Mouse (Mus musculus) cerebral cortex, adult 2 months (tissue): ENCODE results near the gene Msn.

Experiments
- WGBS: fragments of 180-500 bp; shearing (Covaris S2); methylation state at CpG from one replicate; pipeline ENCODE4 v1.1.7; 2018; 5-methylcytosine and 5-hydroxymethylcytosine counted together

Msn gene

DNA sequence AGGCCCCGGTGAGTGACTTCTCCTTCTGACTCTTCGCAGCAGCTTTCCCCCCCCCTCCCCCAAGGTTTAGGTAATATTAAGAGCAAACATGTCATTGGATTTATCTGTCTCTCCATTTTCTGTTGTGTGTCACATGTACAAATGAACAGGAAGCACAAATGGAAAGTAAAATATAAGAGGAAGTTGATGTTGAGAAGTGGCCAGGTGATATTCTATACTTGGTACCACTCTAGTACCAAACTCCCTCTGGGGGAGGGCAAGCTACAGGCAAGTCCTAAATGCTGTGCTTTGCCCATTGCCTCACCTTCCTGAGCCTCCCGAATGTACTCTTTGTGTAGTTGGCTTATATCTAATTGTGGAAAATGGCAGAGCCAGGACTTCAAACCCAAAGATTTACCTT is 62.1 kb downstream of the Msn start:
- WGBS, result 94% methylated on average over 3 of the region's 3 CpGs

- WGBS, result 92% methylated on average over 2 of the region's 2 CpGs
Measured at GRCm38 (mm10) chrX:96162571-96162970, 66.7 kb downstream of the Msn start.

DNA sequence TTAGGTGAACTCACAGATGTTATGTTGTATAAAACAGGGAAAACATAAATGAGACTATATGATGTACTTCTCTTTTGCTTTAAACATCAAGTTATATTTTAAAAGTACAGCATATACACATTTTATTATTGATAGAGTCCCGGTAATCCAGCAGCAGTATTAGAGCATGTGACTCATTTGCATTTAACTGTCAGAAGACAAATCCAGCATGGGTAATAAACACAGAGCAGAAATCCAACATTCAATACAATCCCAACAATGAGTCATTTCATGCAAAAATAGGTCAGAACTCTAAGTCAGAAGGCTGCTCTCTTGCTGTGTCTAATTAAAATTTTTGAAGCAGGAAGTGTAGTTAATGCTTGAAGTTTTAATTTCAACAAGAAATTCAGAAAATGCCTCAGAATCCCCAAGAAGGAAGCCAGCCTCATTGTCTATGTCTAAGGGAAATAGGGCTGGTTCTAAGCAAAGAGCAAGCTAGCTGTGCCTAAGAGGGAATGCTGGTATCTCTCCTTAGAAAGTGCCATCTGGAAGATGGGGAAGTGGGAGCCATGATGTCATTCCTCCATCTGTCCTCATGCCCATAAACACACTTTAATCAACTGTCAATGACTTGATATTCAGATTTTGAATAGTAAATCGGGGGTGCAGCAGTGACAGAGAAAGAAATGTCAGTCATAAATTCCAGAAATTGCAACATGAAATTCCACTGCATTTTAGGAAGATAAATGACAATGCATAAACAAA is 76.0 kb downstream of the Msn start:
- 43% methylated on average over 2 of the region's 2 CpGs for WGBS

DNA sequence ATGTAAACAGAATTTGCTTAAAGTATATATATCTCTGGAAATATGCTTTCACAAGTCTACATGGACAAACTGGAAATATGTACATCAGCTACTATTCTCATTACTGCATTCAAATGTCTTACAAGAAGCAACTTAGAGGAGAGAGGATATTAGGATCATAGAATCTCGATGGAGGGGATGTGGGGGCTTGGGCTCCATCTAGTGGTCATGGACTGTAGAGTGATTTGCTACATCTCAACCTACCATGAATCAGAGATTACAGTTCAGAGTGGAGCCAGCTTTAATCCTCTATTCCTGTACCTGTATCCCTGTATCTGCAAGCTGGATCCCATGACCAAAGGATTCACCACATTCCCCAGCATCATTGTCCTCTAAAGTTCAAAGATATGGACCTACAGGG is 82.6 kb downstream of the Msn start:
- WGBS, result 4% methylated on average over 1 of the region's 1 CpGs

GRCm38 (mm10) chrX:96184100-96184732 is 88.4 kb downstream of the Msn start:
- 54% methylated on average over 5 of the region's 5 CpGs for WGBS

DNA sequence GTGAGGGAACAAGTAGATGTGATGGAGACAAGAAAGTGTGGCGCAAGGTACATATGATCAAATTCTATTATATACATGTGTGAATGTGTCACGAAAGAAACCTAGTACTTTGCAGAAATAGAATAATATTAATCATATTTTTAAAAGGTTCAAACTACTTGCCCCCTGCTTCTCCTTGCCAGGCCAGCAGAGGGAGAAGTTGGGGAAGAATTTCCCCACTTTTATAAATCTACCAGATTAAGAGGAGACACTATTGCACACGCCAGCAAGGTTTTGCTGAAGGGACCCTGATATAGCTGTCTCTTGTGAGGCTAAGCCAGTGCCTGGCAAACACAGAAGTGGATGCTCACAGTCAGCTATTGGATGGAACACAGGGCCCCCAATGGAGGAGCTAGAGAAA is 109.3 kb downstream of the Msn start:
- 93% methylated on average over 3 of the region's 3 CpGs for WGBS

DNA sequence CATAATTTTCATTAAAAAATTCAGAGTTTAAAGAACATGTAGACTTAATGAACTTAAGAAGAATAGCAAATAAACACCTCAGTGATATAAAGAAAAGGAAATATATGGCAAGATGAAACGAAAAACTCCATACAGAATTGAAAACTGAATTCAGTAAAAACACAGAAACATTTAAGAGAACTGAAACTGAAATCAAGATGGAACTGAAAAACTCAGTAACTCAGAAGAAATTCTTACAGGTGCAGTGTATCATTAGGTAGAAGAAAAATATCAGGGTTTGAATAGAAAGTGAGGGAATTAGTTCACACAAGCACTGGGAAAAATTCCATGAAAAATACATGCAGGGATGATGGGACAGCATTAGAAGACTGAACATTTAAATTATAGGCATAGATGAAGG is 111.0 kb downstream of the Msn start:
- WGBS, result 62% methylated on average over 1 of the region's 1 CpGs

DNA sequence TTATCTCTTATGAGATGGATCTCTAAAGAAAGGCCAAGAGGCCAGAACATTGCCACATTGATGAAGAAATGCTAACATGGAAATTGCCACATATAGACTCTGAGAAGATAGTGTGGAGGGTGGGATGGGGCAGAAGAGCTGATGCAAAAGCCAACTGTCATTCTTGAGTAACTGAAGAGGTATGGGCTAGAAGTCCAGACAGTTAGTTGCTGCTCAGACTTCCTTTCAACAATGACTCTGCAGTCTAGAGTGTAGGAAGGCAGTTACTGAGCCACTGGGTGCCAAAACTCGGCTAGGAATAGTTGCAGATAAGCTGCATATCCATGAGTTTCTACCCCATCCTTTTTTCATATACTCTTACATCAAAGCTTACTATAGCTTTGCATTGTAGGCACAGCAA is 122.2 kb downstream of the Msn start:
- 48% methylated on average over 1 of the region's 1 CpGs for WGBS
